Mouse (Mus musculus) heart, embryonic 15.5 days (tissue): Measurements from ENCODE around the gene Plekhm1. TPM values are rescaled to one million over a fixed set of nuclear protein-coding genes. Genes with fewer than 3 reads are reported as not detected.

Experiments
- ATAC-seq: fragments of 200-750 bp; cut with Nextera tagmentation; replicated peaks from 2 replicates; pipeline ENCODE4 v1.8.0; 2017; ENCODE audit warnings: low read depth, moderate TSS enrichment; ENCODE audit not compliant: insufficient number of reproducible peaks, insufficient read depth, low FRiP score
- H3K27ac ChIP-seq: fragments of 300-500 bp; sonication (generic); 2 replicates; pipeline ENCODE4 v1.5.1; 2015; ENCODE audit warnings: mild to moderate bottlenecking, inconsistent platforms
- H3K27me3 ChIP-seq: fragments of 300-500 bp; sonication (generic); 2 replicates; pipeline ENCODE4 v1.6.1; 2015; ENCODE audit warnings: inconsistent platforms
- H3K36me3 ChIP-seq: fragments of 300-500 bp; sonication (generic); 2 replicates; pipeline ENCODE4 v1.6.1; 2015; ENCODE audit warnings: mild to moderate bottlenecking, inconsistent platforms
- H3K4me1 ChIP-seq: fragments of 300-500 bp; sonication (generic); replicated peaks from 2 replicates; pipeline ENCODE4 v1.6.1; 2015; ENCODE audit warnings: inconsistent platforms
- H3K4me2 ChIP-seq: fragments of 300-500 bp; sonication (generic); 2 replicates; pipeline ENCODE4 v1.6.1; 2015; ENCODE audit warnings: inconsistent platforms, mild to moderate bottlenecking, moderate library complexity
- H3K4me3 ChIP-seq: fragments of 300-500 bp; sonication (generic); 2 replicates; pipeline ENCODE4 v1.5.1; 2015; ENCODE audit warnings: mild to moderate bottlenecking, inconsistent platforms
- H3K9ac ChIP-seq: fragments of 300-500 bp; sonication (generic); 2 replicates; pipeline ENCODE4 v1.6.1; 2015; ENCODE audit warnings: mild to moderate bottlenecking, inconsistent platforms
- H3K9me3 ChIP-seq: fragments of 300-500 bp; sonication (generic); replicated peaks from 2 replicates; pipeline ENCODE4 v1.6.1; 2016; ENCODE audit warnings: inconsistent platforms
- WGBS: fragments of 180-500 bp; shearing (Covaris S2); methylation state at CpG from one replicate; pipeline ENCODE4 v1.1.7; 2015; ENCODE audit warnings: mixed read lengths; 5-methylcytosine and 5-hydroxymethylcytosine counted together
- polyA plus RNA-seq: library from polyadenylated mRNA; unstranded; fragments of >200 nt; fragmentation: Nextera tagmentation; extraction: Ambion mirVana; gene quantifications from 2 replicates; pipeline ENCODE4 v1.2.1, GENCODE M21; 2015

The Plekhm1 gene
- polyA plus RNA-seq, 1 experiment from 2014 or later, result 4.8 TPM

DNA sequence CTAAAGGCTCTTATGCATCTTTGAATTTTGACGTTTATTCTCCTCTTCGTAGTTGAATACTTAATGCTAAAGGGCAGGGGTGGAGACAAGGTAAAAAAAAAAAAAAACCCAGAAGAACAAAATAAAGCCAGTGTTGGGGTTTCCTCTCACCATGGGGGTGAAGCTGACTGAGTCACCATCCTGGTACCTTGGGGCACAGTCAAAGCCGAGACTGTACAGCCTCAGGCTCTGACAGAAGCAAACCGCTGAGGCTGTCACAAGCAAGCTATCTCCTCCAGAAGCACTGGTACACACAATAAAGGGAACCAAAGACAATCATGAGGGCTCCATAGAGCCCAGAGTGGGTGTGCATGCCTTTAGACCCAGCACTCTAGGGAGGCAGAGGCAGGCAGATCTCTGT, 39.9 kb downstream of the Plekhm1 start:
- no peak overlapping the region for H3K9ac ChIP-seq
- H3K27me3 ChIP-seq, result no peaks in the 10 kb centered on the region
- H3K4me1 ChIP-seq, result peaks cover 25% of the 10 kb centered on the region
- ATAC-seq, result no peak
- no peak overlapping the region for H3K4me3 ChIP-seq
- peak overlapping the region; percentile 73; the same call in 1 of the 2 replicates for H3K27ac ChIP-seq
- H3K36me3 ChIP-seq, result peaks cover 11% of the 10 kb centered on the region; the same call in 1 of the 2 replicates
- no peaks in the 10 kb centered on the region for H3K9me3 ChIP-seq
- no peak overlapping the region for H3K4me2 ChIP-seq
- 92% methylated on average over 4 of the region's 4 CpGs for WGBS

DNA sequence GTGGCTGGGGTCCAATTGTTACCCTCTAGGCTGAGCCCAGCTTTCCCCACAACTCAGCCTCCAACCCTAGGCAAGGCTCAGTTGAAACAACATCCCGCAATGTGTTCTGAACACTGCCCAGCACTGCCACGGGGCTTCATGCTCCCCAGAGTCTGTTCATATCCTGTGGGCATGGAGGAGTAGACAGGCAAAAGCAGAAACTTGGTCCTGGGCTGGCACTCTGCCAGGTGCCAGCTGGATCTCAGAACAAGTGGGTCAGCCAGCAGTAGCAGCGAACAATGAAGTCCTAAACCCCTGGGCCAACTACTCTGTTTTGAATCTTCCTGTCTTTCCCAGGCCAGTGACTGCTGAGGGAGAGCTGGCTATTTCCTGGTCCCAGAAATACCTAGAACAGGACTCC, 40.4 kb downstream of the Plekhm1 start:
- Histone ChIP-seq H3K36me3 (peaks cover 15% of the 10 kb centered on the region; the same call in 1 of the 2 replicates), H3K4me2 (no peak overlapping the region), H3K4me3 (no peak overlapping the region), H3K27ac (peak overlapping the region; percentile 73), H3K9ac (no peak overlapping the region), H3K4me1 (peaks cover 24% of the 10 kb centered on the region), H3K27me3 (no peaks in the 10 kb centered on the region), H3K9me3 (no peaks in the 10 kb centered on the region)
- no peak for ATAC-seq
- WGBS, result 65% methylated on average over 3 of the region's 3 CpGs

DNA sequence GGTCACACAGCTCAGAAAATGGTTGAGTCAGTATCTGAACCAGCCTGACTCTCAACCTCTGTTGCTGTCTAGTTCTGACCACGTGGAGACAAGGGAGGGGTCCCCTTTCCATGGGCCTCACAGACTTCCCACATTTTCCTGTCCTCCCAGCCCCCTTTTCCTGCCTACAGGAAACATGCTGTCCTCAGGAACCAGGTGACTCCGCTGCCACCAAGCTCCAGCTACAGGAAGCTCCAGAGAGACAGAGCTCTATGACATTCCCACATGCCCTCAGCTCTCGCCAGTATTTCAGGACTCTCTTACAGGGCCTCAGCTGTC, 41.3 kb downstream of the Plekhm1 start:
- no peaks in the 10 kb centered on the region for H3K27me3 ChIP-seq
- WGBS, result 71% methylated on average over 3 of the region's 3 CpGs
- H3K4me1 ChIP-seq, result peaks cover 24% of the 10 kb centered on the region
- H3K27ac ChIP-seq, result peak overlapping the region; percentile 73
- H3K4me3 ChIP-seq, result no peak overlapping the region
- H3K36me3 ChIP-seq, result peaks cover 13% of the 10 kb centered on the region; the same call in 1 of the 2 replicates
- H3K4me2 ChIP-seq, result no peak overlapping the region
- no peak; the same call in 1 of the 2 replicates for ATAC-seq
- H3K9ac ChIP-seq, result no peak overlapping the region
- no peaks in the 10 kb centered on the region for H3K9me3 ChIP-seq

DNA sequence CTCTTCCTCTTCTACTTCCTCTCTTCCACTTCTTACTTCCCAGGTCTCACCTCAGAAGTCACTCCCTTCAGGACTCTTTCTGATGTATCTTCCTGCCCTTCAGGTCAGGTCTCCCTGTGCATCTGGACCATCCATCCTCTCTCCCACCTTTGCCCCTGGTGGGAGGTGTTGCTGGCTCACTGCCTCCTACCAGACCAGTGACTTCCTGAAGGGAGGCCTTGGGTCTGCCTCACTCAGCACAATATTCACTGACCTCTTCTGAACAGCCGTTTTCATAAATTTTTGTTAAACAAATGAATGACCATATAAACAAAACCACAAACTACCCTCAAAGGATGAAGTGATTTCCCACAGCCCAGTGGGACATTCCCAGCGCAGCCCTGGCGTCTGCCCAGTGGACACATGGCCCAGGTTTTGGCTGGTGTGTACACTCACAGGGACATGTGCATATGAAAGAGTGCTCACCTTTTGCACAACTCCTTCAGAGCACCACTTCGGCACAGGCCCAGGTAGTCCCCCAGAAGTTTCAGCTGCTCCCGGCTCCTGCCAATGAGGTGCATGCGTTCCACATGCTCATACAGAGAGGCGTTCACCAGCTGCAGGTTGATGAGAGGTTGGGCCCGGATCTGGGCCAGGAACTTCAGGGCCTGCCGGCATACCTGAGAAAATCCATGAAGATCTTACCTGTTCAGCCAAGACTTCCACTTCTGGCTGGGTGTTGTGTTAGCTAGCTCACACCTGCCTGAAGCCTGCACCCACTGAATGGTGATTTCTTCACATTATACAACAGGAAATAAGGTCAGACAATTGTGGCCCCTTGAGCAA, 41.9 kb downstream of the Plekhm1 start:
- Histone ChIP-seq H3K4me2 (no peak overlapping the region), H3K36me3 (peaks cover 8% of the 10 kb centered on the region; the same call in 1 of the 2 replicates)

DNA sequence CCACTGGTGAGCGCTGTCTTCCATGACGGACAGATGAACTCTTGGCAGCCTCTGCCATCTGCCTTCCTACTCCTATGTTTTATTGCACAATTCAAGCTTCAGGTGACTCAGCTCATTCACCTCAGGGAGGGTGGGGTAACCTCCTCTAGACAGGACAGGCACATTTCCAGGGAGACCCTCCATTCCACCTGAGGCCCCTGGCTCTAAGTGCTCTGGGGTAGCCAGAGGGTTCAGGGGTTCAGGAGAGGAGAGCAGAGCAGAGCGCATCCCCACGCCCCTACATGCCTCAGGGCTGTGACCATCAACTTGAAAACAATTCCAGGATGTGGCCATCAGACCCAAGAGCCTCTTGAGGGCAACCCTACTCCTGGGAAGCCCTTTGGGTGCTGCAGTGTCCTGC, 47.0 kb downstream of the Plekhm1 start:
- Histone ChIP-seq H3K27me3 (peaks cover 38% of the 10 kb centered on the region), H3K4me3 (no peak overlapping the region), H3K36me3 (peaks cover 4% of the 10 kb centered on the region; the same call in 1 of the 2 replicates), H3K4me1 (peaks cover 30% of the 10 kb centered on the region), H3K4me2 (no peak overlapping the region), H3K27ac (no peak overlapping the region), H3K9me3 (no peaks in the 10 kb centered on the region), H3K9ac (no peak overlapping the region)
- WGBS, result 95% methylated on average over 4 of the region's 4 CpGs
- no peak for ATAC-seq

More for the DNA sequence above, 41.9 kb downstream of the Plekhm1 start:
- Histone ChIP-seq H3K27ac (peak overlapping the region; percentile 73), H3K4me3 (no peak overlapping the region), H3K9me3 (no peaks in the 10 kb centered on the region), H3K4me1 (peaks cover 23% of the 10 kb centered on the region), H3K9ac (no peak overlapping the region), H3K27me3 (no peaks in the 10 kb centered on the region)
- WGBS, result 86% methylated on average over 9 of the region's 9 CpGs
- ATAC-seq, result no peak

DNA sequence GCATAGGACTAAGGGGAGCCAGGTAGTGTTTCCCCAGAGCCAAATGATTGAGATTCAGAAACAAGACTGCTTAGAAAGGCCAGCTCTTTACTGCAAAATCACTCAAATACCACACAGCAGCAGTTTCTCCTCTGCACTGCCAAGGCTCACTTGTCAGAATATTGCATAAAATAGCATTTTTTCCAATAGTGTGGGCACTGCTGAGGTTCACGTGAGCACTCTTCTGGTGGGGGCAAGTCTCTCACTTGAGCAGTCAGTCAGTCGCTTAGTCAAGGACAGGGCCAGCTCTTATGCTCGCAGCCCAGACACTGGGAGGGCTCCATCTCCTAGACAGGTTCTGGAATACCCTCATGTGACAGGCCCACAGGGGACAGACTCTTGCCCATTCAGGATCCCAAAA, 47.5 kb downstream of the Plekhm1 start:
- no peak overlapping the region for H3K9ac ChIP-seq
- H3K4me3 ChIP-seq, result no peak overlapping the region
- H3K27ac ChIP-seq, result peak overlapping the region; percentile 26; the same call in 1 of the 2 replicates
- H3K9me3 ChIP-seq, result no peaks in the 10 kb centered on the region
- H3K36me3 ChIP-seq, result 0 out of 2 replicates have a peak, but pooled peaks cover 4% of the 10 kb centered on the region
- WGBS, result 86% methylated on average over 3 of the region's 3 CpGs
- no peak overlapping the region for H3K4me2 ChIP-seq
- no peak for ATAC-seq
- peaks cover 34% of the 10 kb centered on the region for H3K4me1 ChIP-seq
- peaks cover 39% of the 10 kb centered on the region for H3K27me3 ChIP-seq

DNA sequence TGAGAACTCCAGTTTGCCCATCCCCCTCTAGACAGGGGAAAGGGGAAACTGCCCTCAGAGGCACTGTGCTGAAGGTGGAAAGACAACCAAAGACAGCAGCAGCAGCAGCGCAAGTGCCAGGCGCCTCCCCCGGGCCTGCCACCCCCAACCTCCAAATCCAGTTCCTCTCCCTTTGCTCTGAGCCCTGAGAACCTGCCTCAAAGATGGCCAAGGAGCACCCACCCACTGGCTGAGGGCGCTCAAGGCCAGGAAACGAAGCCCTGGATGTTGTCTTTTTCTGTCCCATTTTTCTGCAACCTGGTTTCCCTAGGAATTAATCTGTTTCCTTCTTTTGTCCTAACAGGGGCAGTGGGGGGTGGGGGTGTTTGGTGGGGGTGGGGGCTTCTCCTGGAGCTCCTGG, 48.2 kb downstream of the Plekhm1 start:
- Histone ChIP-seq H3K9ac (no peak overlapping the region), H3K36me3 (0 out of 2 replicates have a peak, but pooled peaks cover 4% of the 10 kb centered on the region), H3K27ac (peak overlapping the region; percentile 84), H3K4me1 (peaks cover 41% of the 10 kb centered on the region), H3K27me3 (peaks cover 41% of the 10 kb centered on the region), H3K4me3 (peak overlapping the region; percentile 59; the same call in 1 of the 2 replicates), H3K4me2 (peak overlapping the region; percentile 91), H3K9me3 (no peaks in the 10 kb centered on the region)
- ATAC-seq, result no peak
- 48% methylated on average over 5 of the region's 5 CpGs for WGBS

DNA sequence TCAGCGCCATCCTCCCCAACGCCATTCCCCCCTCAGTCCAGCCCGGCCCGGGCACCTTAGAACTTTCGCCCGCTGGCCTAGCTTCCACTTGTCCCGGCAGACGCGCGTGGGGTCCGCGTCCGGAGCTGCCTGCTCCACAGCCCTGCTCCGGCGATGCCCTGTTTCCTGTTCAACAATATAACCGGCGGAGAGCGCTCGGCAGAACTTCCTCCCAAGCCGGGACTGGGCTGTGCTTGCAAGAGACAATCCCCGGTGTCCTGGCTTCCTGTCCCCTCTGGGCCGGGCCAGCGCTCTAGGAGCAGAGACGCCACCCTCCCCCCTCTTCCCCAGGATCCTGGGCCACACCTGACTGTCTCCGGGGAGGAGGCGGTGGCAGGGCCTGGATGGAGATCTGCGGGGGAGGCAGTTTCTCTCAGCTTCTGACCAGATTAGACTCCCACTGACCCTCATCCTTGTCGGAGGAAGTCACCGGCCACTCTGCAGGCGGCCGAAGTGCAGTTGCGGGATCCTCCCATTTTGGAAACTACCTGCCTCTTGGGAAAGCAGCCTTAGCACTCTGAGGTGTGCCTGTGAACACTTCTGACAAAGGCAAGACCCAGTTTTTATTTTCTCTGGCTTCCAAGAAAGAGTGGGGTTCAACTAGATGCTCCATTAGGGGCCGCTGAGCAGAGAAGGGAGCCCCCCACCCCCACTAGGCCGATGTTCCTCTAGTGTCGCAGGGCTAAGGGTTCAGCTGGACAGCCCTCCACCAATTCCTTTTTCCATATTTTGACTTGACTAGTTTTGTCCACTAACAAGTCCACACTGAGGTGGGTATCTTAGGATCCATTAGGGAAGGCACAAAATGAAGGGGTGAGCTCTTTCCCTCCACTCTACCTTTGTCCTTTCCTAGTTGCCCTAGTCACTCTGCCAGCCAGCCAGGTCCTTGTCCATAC, 49.0 kb downstream of the Plekhm1 start, which contains the start of gene Arhgap27:
TSS of gene Arhgap27 (minus strand) at position 479 of the 935 bp plus-strand sequence.
- Histone ChIP-seq H3K9me3 (no peaks in the 10 kb centered on the region), H3K27ac (peak within 1 kb of the TSS; percentile 84), H3K4me2 (peak within 1 kb of the TSS; percentile 91), H3K4me3 (peak within 1 kb of the TSS; percentile 59), H3K36me3 (0 out of 2 replicates have a peak, but pooled peaks cover 4% of the 10 kb centered on the region), H3K4me1 (peaks cover 49% of the 10 kb centered on the region), H3K9ac (peak within 1 kb of the TSS; percentile 65), H3K27me3 (peaks cover 47% of the 10 kb centered on the region)
- ATAC-seq, result peak; percentile 63
- WGBS, result 2% methylated on average over 35 of the region's 35 CpGs

DNA sequence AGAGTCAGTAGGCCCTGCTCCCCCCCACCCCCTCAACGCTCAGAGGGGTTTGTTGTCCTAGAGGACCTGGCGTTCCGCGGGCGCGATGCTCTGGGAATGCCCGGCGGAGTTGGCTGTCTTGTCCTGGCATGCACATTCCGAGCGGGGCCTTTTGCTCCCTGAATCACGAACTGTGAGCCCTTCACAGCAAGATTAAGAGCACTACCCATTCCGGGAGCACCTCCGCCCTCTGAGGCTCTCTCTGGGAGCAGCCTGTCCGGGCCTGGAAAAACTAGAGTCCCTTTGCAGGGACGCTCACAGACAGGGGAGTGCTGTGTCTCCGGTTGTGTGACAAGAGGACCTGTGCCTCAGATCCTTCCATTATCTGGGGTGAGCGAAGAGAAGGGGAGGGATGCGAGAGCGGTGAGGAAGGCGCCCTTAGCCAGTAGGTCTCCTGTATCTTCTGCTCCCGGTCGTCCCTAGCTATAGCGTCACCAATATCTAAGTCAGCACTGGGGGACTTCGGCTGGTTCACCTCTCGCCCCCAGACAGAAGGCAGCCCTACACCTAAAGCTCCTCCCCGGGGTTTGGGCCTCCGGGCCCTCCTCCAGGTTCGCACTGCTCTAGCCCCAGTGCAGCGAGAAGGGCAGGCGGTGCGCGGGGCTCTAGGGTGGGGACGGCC, 49.8 kb downstream of the Plekhm1 start:
- no peaks in the 10 kb centered on the region for H3K9me3 ChIP-seq
- H3K9ac ChIP-seq, result peak overlapping the region; percentile 65
- H3K4me1 ChIP-seq, result peaks cover 50% of the 10 kb centered on the region
- under 1% methylated on average over 33 of the region's 33 CpGs for WGBS
- H3K36me3 ChIP-seq, result 0 out of 2 replicates have a peak, but pooled peaks cover 4% of the 10 kb centered on the region
- H3K4me2 ChIP-seq, result peak overlapping the region; percentile 91
- ATAC-seq, result peak; percentile 11
- H3K27ac ChIP-seq, result peak overlapping the region; percentile 84
- H3K4me3 ChIP-seq, result peak overlapping the region; percentile 59
- peaks cover 52% of the 10 kb centered on the region for H3K27me3 ChIP-seq

DNA sequence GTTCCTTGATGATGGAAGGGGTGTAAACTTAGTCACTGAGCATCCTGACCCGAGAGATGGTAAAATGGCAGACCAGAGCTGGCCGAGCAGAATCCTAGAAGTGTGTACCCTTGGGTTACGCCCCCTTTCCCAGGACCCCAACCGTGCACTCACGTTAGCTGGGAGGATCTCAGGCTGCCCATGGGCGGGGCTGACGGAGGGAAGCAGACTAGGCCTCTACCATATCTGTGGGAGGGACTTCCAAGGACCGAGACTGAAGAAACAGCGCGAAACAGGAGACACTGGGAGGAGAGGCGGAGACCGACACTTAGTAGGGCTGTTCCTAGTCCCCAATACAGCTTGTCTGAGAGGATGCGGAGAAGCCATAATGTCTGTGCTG, 50.4 kb downstream of the Plekhm1 start:
- Histone ChIP-seq H3K27ac (peak overlapping the region; percentile 84), H3K4me1 (peaks cover 50% of the 10 kb centered on the region)

More for the DNA sequence above, 50.4 kb downstream of the Plekhm1 start:
- no peak; the same call in 1 of the 2 replicates for ATAC-seq
- WGBS, result 6% methylated on average over 13 of the region's 13 CpGs
- H3K4me3 ChIP-seq, result peak overlapping the region; percentile 59
- no peaks in the 10 kb centered on the region for H3K9me3 ChIP-seq
- peaks cover 58% of the 10 kb centered on the region for H3K27me3 ChIP-seq
- H3K4me2 ChIP-seq, result peak overlapping the region; percentile 91
- peak overlapping the region; percentile 65; the same call in 1 of the 2 replicates for H3K9ac ChIP-seq
- 0 out of 2 replicates have a peak, but pooled peaks cover under 1% of the 10 kb centered on the region for H3K36me3 ChIP-seq
